Comparison of ENCODE assay signal across 24 mouse cellular contexts in the genomic region with DNA sequence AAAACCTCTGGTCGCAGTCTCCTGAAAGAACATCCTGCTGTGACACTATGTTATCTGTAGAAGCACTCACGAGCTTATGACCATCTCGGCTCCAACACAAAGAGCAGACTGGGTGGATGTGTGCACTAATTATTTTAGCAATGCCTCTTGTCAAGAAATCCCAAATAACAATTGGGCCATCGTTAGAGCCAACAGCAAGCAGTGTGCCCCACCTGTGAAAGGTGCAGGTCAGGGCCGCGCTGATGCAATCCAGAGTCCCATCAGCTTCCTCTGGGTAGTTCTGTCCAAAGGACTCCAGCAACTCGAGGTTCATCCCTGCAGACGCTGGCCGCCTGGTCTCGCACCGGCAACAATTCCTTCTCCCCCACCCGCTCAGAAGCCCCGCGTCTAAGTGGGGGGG. TPM values are rescaled to one million over a fixed set of nuclear protein-coding genes. Genes with fewer than 3 reads are reported as not detected.
"Had no signal": no experiment of that assay in that cellular context is flagged by ENCODE, and none has a peak within 500 bp of the region (broad histone marks: within the 10 kb centered on the region; RNA-seq: fewer than 3 reads in every experiment).

No protein-coding gene starts in this region.

- H3K4me3 ChIP-seq: neural tube, embryonic 13.5 days; neural tube, embryonic 15.5 days; stomach, embryonic 15.5 days had no signal

- H3K9ac ChIP-seq: neural tube, embryonic 13.5 days; neural tube, embryonic 15.5 days; stomach, embryonic 15.5 days had no signal

- H3K4me2 ChIP-seq: neural tube, embryonic 13.5 days; neural tube, embryonic 15.5 days; stomach, embryonic 15.5 days had no signal

- H3K27me3 ChIP-seq: neural tube, embryonic 15.5 days; stomach, embryonic 15.5 days had no signal

- H3K9me3 ChIP-seq: neural tube, embryonic 13.5 days; neural tube, embryonic 15.5 days; stomach, embryonic 15.5 days had no signal

- DNase-seq: retina, postnatal 1 day; right cerebral cortex, adult 18-20 months; right cerebral cortex, postnatal 14 days; right cerebral cortex, postnatal 25 days; right cerebral cortex, postnatal 4 days; spleen, adult 18-20 months; thymus, adult 18-20 months; thymus, adult 2 months; thymus, postnatal 14 days; thymus, postnatal 25 days; thymus, postnatal 36 days; thymus, postnatal 4 days had no signal

- H3K36me3 ChIP-seq: neural tube, embryonic 13.5 days; neural tube, embryonic 15.5 days; stomach, embryonic 15.5 days had no signal

- H3K27ac ChIP-seq: neural tube, embryonic 13.5 days; neural tube, embryonic 15.5 days; stomach, embryonic 15.5 days; stomach, postnatal 0 days had no signal

- H3K4me1 ChIP-seq: stomach, embryonic 15.5 days had no signal

RNA-seq across cellular contexts. Expression of a gene that starts 54.6 kb away (rescaled TPM):
- polyA plus RNA-seq: neural tube, embryonic 13.5 days; neural tube, embryonic 14.5 days; neural tube, embryonic 15.5 days; small intestine, adult 2 months; spleen, adult 2 months; stomach, embryonic 14.5 days; stomach, embryonic 15.5 days; stomach, embryonic 16.5 days; stomach, postnatal 0 days; testis, adult 2 months; thymus, adult 2 months; thymus, postnatal 0 days; urinary bladder, adult 2 months had no signal
